Mouse (Mus musculus): ENCODE data around the gene Zc3h10. TPM values are rescaled to one million over a fixed set of nuclear protein-coding genes. Genes with fewer than 3 reads are reported as not detected.
"Not testable (repeated sequence)": the region's sequence is repeated elsewhere in the genome, so short reads cannot be mapped to it uniquely, and the experiment has no call there.

Zc3h10 gene
- polyA plus RNA-seq, 1 experiment from 2014 or later: 24.2 TPM

DNA sequence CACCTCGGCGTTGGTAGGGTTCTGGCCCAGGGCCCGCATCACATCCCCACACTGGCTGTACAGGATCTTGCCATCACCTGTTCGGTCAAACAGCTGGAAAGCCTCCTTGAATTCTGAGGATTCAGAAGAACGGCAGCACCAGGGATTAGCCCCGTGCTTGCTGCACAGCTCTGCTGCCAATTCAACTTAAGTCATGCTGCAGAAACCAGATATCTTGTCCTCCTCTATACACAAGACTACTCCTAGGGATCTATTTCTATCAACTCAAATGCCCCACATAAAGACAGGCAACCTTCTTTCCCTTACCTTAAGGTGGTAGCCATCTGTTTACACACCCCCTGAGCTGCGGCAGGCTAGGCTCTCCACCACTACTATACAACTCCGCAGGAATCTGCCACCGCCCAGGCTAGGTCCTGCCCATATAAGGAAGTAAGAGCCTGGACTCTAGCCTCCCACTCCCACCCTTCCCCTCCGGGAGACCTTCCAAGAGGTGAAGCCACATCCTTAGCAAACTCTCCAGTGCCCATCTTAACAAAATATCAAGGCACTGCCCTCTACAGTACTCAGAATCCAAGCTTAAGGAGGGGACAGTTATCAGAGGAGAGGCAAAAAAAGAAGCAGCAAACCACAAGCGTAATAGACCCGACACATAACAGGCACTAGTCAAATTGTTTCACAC lies 54.8 kb downstream of the Zc3h10 start:
- H3K27ac ChIP-seq: peak overlapping the region; percentile 94
- H3K4me1 ChIP-seq (replicated peaks): peaks cover 54% of the 10 kb centered on the region
- no peaks in the 10 kb centered on the region for H3K9me3 ChIP-seq
- peak overlapping the region; percentile 85 for H3K9ac ChIP-seq (replicated peaks)
- H3K27me3 ChIP-seq: peaks cover 10% of the 10 kb centered on the region; the same call in 1 of the 2 replicates
- WGBS: 25% methylated on average over 12 of the region's 12 CpGs
- peak overlapping the region; percentile 67 for H3K4me2 ChIP-seq (replicated peaks)
- peak; percentile 27 for ATAC-seq
- peak overlapping the region; percentile 77 for H3K4me3 ChIP-seq (replicated peaks)
- H3K36me3 ChIP-seq: peaks cover 43% of the 10 kb centered on the region

DNA sequence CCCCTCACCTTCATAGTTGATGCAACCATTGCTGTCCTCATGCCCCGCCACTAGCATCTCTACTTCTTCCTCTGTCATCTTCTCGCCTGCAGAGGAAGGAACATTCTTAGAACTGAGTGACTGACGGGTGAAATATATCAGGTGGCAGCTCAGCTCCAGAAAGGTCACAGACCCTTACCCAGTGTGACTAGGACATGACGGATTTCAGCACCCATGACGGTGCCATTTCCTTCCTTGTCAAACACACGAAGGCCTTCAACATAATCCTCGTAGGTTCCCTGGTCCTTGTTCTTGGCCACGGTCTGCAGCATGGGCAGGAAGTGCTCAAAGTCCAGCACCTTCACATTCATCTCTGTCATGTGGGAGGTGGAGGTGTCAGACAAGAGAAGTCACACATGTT lies 55.5 kb downstream of the Zc3h10 start:
- Histone ChIP-seq H3K27ac (peak overlapping the region; percentile 94), H3K9ac (replicated peaks) (peak overlapping the region; percentile 85)
- ATAC-seq: not testable (repeated sequence)

More for the DNA sequence above, 55.5 kb downstream of the Zc3h10 start:
- H3K4me1 ChIP-seq (replicated peaks): peaks cover 48% of the 10 kb centered on the region
- peaks cover 50% of the 10 kb centered on the region for H3K36me3 ChIP-seq
- 80% methylated on average over 8 of the region's 8 CpGs for WGBS
- not testable (repeated sequence) for H3K9me3 ChIP-seq, H3K27me3 ChIP-seq
- H3K4me3 ChIP-seq (replicated peaks): peak overlapping the region; percentile 77
- peak overlapping the region; percentile 67 for H3K4me2 ChIP-seq (replicated peaks)

Small RNA genes within 50 kb of the gene (microRNA-seq; reads per million reads assigned to microRNA genes)
- gene Gm47275 (not detected), gene Mir6916 (not detected), gene Mir6917 (not detected)

Other genes with a start within 250 kb of the Zc3h10 start
- gene Il23a, start 249.0 kb downstream of the Zc3h10 start, polyA plus RNA-seq (2015; fragmentation: Nextera tagmentation; extraction: Ambion mirVana): 0.16 TPM in 1 of 2 replicates, not detected in the other
- gene Pan2, start 244.4 kb downstream of the Zc3h10 start, polyA plus RNA-seq (2015; fragmentation: Nextera tagmentation; extraction: Ambion mirVana): 28.6 and 30.4 TPM in 2 replicates
- 225 and 230 TPM in 2 replicates for gene Cnpy2, start 225.3 kb downstream of the Zc3h10 start, polyA plus RNA-seq (2015; fragmentation: Nextera tagmentation; extraction: Ambion mirVana)
- 213 and 225 TPM in 2 replicates for gene Cs, start 210.0 kb downstream of the Zc3h10 start, polyA plus RNA-seq (2015; fragmentation: Nextera tagmentation; extraction: Ambion mirVana)
- 28.2 and 34.3 TPM in 2 replicates for gene Coq10a, start 178.8 kb downstream of the Zc3h10 start, polyA plus RNA-seq (2015; fragmentation: Nextera tagmentation; extraction: Ambion mirVana)
- gene Ankrd52, start 170.7 kb downstream of the Zc3h10 start, polyA plus RNA-seq (2015; fragmentation: Nextera tagmentation; extraction: Ambion mirVana): 13.0 and 14.8 TPM in 2 replicates
- 0.18 and 0.22 TPM in 2 replicates for gene Slc39a5, start 146.5 kb downstream of the Zc3h10 start, polyA plus RNA-seq (2015; fragmentation: Nextera tagmentation; extraction: Ambion mirVana)
- gene Nabp2, start 136.3 kb downstream of the Zc3h10 start, polyA plus RNA-seq (2015; fragmentation: Nextera tagmentation; extraction: Ambion mirVana): 142 and 153 TPM in 2 replicates
- 81.5 and 85.9 TPM in 2 replicates for gene Rnf41, start 136.1 kb downstream of the Zc3h10 start, polyA plus RNA-seq (2015; fragmentation: Nextera tagmentation; extraction: Ambion mirVana)
- gene Smarcc2, start 88.5 kb downstream of the Zc3h10 start, polyA plus RNA-seq (2015; fragmentation: Nextera tagmentation; extraction: Ambion mirVana): 200 and 212 TPM in 2 replicates
- 836 and 885 TPM in 2 replicates for gene Myl6, start 53.6 kb downstream of the Zc3h10 start, polyA plus RNA-seq (2015; fragmentation: Nextera tagmentation; extraction: Ambion mirVana)
- gene Myl6b, start 49.1 kb downstream of the Zc3h10 start, polyA plus RNA-seq (2015; fragmentation: Nextera tagmentation; extraction: Ambion mirVana): 3.4 and 4.3 TPM in 2 replicates
- 11.6 and 13.7 TPM in 2 replicates for gene Esyt1, start 21.9 kb downstream of the Zc3h10 start, polyA plus RNA-seq (2015; fragmentation: Nextera tagmentation; extraction: Ambion mirVana)
- gene Rpl41, start 1.5 kb upstream of the Zc3h10 start, polyA plus RNA-seq (2015; fragmentation: Nextera tagmentation; extraction: Ambion mirVana): 2,545 and 2,595 TPM in 2 replicates
- gene Pa2g4, start 18.2 kb upstream of the Zc3h10 start, polyA plus RNA-seq (2015; fragmentation: Nextera tagmentation; extraction: Ambion mirVana): 139 TPM in 2 replicates
- 0.13 and 0.19 TPM in 2 replicates for gene Erbb3, start 41.9 kb upstream of the Zc3h10 start, polyA plus RNA-seq (2015; fragmentation: Nextera tagmentation; extraction: Ambion mirVana)
- 461 and 477 TPM in 2 replicates for gene Rps26, start 79.0 kb upstream of the Zc3h10 start, polyA plus RNA-seq (2015; fragmentation: Nextera tagmentation; extraction: Ambion mirVana)
- 16.5 and 17.0 TPM in 2 replicates for gene Ikzf4, start 98.2 kb upstream of the Zc3h10 start, polyA plus RNA-seq (2015; fragmentation: Nextera tagmentation; extraction: Ambion mirVana)
- gene Suox, start 126.3 kb upstream of the Zc3h10 start, polyA plus RNA-seq (2015; fragmentation: Nextera tagmentation; extraction: Ambion mirVana): 13.0 and 13.7 TPM in 2 replicates
- 106 and 107 TPM in 2 replicates for gene Rab5b, start 148.5 kb upstream of the Zc3h10 start, polyA plus RNA-seq (2015; fragmentation: Nextera tagmentation; extraction: Ambion mirVana)
- 0.09 and 0.15 TPM in 2 replicates for gene Pmel, start 156.4 kb upstream of the Zc3h10 start, polyA plus RNA-seq (2015; fragmentation: Nextera tagmentation; extraction: Ambion mirVana)
- gene Cdk2, start 157.3 kb upstream of the Zc3h10 start, polyA plus RNA-seq (2015; fragmentation: Nextera tagmentation; extraction: Ambion mirVana): 36.2 TPM in 2 replicates
- 5.0 TPM in 2 replicates for gene Dgka, start 197.1 kb upstream of the Zc3h10 start, polyA plus RNA-seq (2015; fragmentation: Nextera tagmentation; extraction: Ambion mirVana)
- 50.6 and 51.8 TPM in 2 replicates for gene Pym1, start 200.1 kb upstream of the Zc3h10 start, polyA plus RNA-seq (2015; fragmentation: Nextera tagmentation; extraction: Ambion mirVana)
- 0.32 and 0.48 TPM in 2 replicates for gene Mmp19, start 243.1 kb upstream of the Zc3h10 start, polyA plus RNA-seq (2015; fragmentation: Nextera tagmentation; extraction: Ambion mirVana)

All from midbrain, embryonic 13.5 days (tissue).